Mouse (Mus musculus) urinary bladder, postnatal 4 days (tissue): ENCODE results near the gene Haao.
"Not testable (repeated sequence)": the region's sequence is repeated elsewhere in the genome, so short reads cannot be mapped to it uniquely, and the experiment has no call there.

Experiments
- DNase-seq, 2 experiments: peaks; one replicate each; pipeline ENCODE4 v3.0.0; 2021 to 2022; ENCODE audit warnings: low spot score in 2 of 2

The Haao gene

GRCm38 (mm10) chr17:83865366-83865765 lies 17.6 kb upstream of the Haao start:
- no peak for DNase-seq

- peak in 1 of 2 experiments; percentile 55 for DNase-seq
Observed at GRCm38 (mm10) chr17:83862134-83862881, 14.5 kb upstream of the Haao start.

GRCm38 (mm10) chr17:83861444-83862133 lies 13.8 kb upstream of the Haao start:
- DNase-seq: peak; percentile 92 to 97

GRCm38 (mm10) chr17:83860968-83861367 lies 13.2 kb upstream of the Haao start:
- not testable (repeated sequence) for DNase-seq

GRCm38 (mm10) chr17:83860224-83860623 lies 12.5 kb upstream of the Haao start:
- no peak for DNase-seq

GRCm38 (mm10) chr17:83859639-83860038 lies 11.9 kb upstream of the Haao start:
- DNase-seq: no peak

- no peak for DNase-seq
Observed at GRCm38 (mm10) chr17:83858413-83858812, 10.7 kb upstream of the Haao start.

GRCm38 (mm10) chr17:83854284-83854918 lies 6.6 kb upstream of the Haao start:
- no peak for DNase-seq

- DNase-seq: no peak
Observed at GRCm38 (mm10) chr17:83853831-83854230, 6.1 kb upstream of the Haao start.

GRCm38 (mm10) chr17:83850864-83851263 lies 3.1 kb upstream of the Haao start:
- DNase-seq: no peak

- peak; percentile 77 to 91 for DNase-seq
Observed at GRCm38 (mm10) chr17:83850458-83850857, 2.7 kb upstream of the Haao start.

GRCm38 (mm10) chr17:83849717-83850116 lies 2.0 kb upstream of the Haao start:
- no peak for DNase-seq

GRCm38 (mm10) chr17:83849081-83849675 lies 1.4 kb upstream of the Haao start:
- DNase-seq: no peak

- DNase-seq: no peak
Observed at GRCm38 (mm10) chr17:83848482-83848881, 719 bp upstream of the Haao start.

GRCm38 (mm10) chr17:83847100-83847499 lies 663 bp downstream of the Haao start:
- no peak for DNase-seq

- DNase-seq: no peak
Observed at GRCm38 (mm10) chr17:83846301-83847021, 1.3 kb downstream of the Haao start.

- DNase-seq: no peak
Observed at GRCm38 (mm10) chr17:83845538-83845937, 2.2 kb downstream of the Haao start.

GRCm38 (mm10) chr17:83843780-83844179 lies 4.0 kb downstream of the Haao start:
- peak in 1 of 2 experiments; percentile 33 for DNase-seq

GRCm38 (mm10) chr17:83841011-83841410 lies 6.8 kb downstream of the Haao start:
- no peak for DNase-seq

- DNase-seq: no peak
Observed at GRCm38 (mm10) chr17:83839132-83839531, 8.6 kb downstream of the Haao start.

- DNase-seq: no peak
Observed at GRCm38 (mm10) chr17:83837659-83838190, 10.0 kb downstream of the Haao start.
